Mouse (Mus musculus): ENCODE results near the gene H2-Q7. TPM values are rescaled to one million over a fixed set of nuclear protein-coding genes. Genes with fewer than 3 reads are reported as not detected.
"Not testable (repeated sequence)": the region's sequence is repeated elsewhere in the genome, so short reads cannot be mapped to it uniquely, and the experiment has no call there.

Gene H2-Q7
- polyA plus RNA-seq, 1 experiment from 2014 or later = 6.0 TPM

GRCm38 (mm10) chr17:35423131-35423810 is 15.7 kb upstream of the H2-Q7 start:
- not testable (repeated sequence) for H3K9me3 ChIP-seq; ATAC-seq (ENCODE audit: low FRiP score, low read depth); H3K27ac ChIP-seq (replicated peaks); H3K4me1 ChIP-seq; H3K36me3 ChIP-seq; H3K4me2 ChIP-seq (replicated peaks); H3K4me3 ChIP-seq; H3K9ac ChIP-seq (replicated peaks)
- 77% methylated on average over 3 of the region's 3 CpGs for WGBS
- H3K27me3 ChIP-seq = peaks cover 41% of the 10 kb centered on the region

DNA sequence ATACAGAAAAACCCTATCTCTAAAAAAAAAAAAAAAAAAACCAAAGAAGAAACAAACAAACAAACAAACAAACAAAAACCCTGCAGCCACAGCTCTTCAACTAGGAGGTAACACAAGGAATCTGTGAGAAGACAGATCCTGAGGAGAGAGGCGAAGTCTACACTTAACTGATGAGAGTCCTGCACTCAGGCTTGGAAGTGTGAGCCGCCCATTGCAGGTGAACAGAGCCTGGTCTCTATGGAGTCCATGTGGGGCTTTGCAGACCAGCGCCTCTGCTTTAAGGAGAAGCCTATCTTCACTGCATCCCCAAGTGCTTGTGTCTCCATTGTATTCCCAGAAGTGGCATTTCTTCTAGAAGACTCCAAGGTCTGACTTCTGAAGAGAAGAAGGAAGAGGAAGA is 14.8 kb upstream of the H2-Q7 start:
- H3K36me3 ChIP-seq; H3K9me3 ChIP-seq; H3K4me3 ChIP-seq; H3K27ac ChIP-seq (replicated peaks); H3K9ac ChIP-seq (replicated peaks); H3K4me2 ChIP-seq (replicated peaks); ATAC-seq (ENCODE audit: low FRiP score, low read depth); H3K4me1 ChIP-seq: not testable (repeated sequence)
- peaks cover 42% of the 10 kb centered on the region for H3K27me3 ChIP-seq
- WGBS = 84% methylated on average over 3 of the region's 3 CpGs

DNA sequence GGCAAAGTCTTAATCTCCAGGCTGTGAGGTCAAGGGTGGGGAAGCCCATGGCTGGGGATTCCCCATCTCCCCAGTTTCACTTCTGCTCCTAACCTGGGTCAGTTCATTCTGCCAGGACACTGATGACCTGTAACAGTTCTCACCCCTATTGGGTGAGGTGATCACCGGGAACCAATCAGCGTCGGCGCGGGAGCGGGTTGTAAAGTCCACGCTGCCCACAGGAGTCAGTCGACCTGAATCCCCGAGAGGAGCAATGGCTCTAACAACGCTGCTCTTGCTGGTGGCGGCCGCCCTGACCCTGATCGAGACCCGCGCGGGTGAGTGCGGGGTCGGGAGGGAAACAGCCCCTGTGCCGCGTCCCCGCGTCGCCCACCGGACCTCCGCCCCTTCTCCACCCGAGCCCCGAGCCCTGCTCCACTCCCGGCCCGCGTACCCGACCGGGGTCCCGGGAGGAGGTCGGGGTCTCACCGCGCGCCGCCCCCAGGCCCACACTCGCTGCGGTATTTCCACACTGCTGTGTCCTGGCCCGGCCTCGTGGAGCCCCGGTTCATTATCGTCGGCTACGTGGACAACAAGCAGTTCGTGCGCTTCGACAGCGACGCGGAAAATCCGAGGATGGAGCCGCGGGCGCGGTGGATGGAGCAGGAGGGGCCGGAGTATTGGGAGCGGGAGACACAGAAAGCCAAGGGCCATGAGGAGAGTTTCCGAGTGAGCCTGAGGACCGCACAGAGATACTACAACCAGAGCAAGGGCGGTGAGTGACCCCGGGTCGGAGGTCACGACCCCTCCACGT is 14.1 kb upstream of the H2-Q7 start, which contains the start of gene H2-Q6:
H2-Q6 (plus strand) TSS at position 227 of the 793 bp plus-strand sequence.
- not testable (repeated sequence) for H3K36me3 ChIP-seq; H3K27ac ChIP-seq (replicated peaks); H3K4me1 ChIP-seq; H3K9me3 ChIP-seq
- Histone ChIP-seq H3K4me2 (replicated peaks) (peak within 1 kb of the TSS; percentile 65), H3K4me3 (peak within 1 kb of the TSS; percentile 41), H3K9ac (replicated peaks) (peak within 1 kb of the TSS; percentile 39), H3K27me3 (peaks cover 42% of the 10 kb centered on the region)
- 3% methylated on average over 58 of the region's 66 CpGs for WGBS
- peak; percentile 68 for ATAC-seq (ENCODE audit: low FRiP score, low read depth)

- peak; percentile 44; the same call in 1 of the 2 replicates for ATAC-seq (ENCODE audit: low FRiP score, low read depth)
- Histone ChIP-seq H3K4me3 (peak overlapping the region; percentile 41), H3K4me2 (replicated peaks) (peak overlapping the region; percentile 65), H3K27me3 (peaks cover 42% of the 10 kb centered on the region)
- H3K27ac ChIP-seq (replicated peaks); H3K36me3 ChIP-seq; H3K9me3 ChIP-seq; H3K9ac ChIP-seq (replicated peaks); H3K4me1 ChIP-seq: not testable (repeated sequence)
- WGBS = 12% methylated on average over 28 of the region's 28 CpGs
These were observed 13.5 kb upstream of the H2-Q7 start for GRCm38 (mm10) chr17:35425474-35425873.

DNA sequence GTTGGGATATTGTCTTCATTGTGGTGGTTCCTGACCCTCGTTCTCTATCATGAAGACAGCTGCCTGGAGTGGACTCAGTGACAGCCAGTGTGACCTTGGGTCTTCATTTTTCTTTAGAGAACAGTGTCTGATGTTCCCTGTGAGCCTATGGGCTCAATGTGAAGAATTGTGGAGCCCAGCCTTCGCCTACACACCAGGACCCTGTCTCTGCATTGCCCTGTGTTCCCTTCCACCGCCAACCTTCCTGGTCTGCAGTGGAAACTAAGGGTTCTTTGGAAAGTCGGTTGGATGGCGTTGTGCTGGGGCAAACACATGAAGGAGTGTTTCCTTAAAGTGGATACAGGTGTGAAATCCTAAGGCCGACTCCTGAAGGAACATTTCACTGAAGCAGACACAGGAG is 10.1 kb upstream of the H2-Q7 start:
- not testable (repeated sequence) for ATAC-seq (ENCODE audit: low FRiP score, low read depth); H3K9me3 ChIP-seq; H3K36me3 ChIP-seq; H3K9ac ChIP-seq (replicated peaks); H3K4me1 ChIP-seq; H3K4me2 ChIP-seq (replicated peaks); H3K4me3 ChIP-seq; H3K27ac ChIP-seq (replicated peaks)
- peaks cover 30% of the 10 kb centered on the region for H3K27me3 ChIP-seq
- WGBS = 86% methylated on average over 6 of the region's 6 CpGs

- not testable (repeated sequence) for H3K36me3 ChIP-seq; H3K4me2 ChIP-seq (replicated peaks); H3K4me3 ChIP-seq; H3K27ac ChIP-seq (replicated peaks); H3K9me3 ChIP-seq; ATAC-seq (ENCODE audit: low FRiP score, low read depth); H3K9ac ChIP-seq (replicated peaks); H3K4me1 ChIP-seq
- 85% methylated on average over 6 of the region's 6 CpGs for WGBS
- peaks cover 16% of the 10 kb centered on the region for H3K27me3 ChIP-seq
These were observed 8.3 kb upstream of the H2-Q7 start for GRCm38 (mm10) chr17:35430671-35431070.

DNA sequence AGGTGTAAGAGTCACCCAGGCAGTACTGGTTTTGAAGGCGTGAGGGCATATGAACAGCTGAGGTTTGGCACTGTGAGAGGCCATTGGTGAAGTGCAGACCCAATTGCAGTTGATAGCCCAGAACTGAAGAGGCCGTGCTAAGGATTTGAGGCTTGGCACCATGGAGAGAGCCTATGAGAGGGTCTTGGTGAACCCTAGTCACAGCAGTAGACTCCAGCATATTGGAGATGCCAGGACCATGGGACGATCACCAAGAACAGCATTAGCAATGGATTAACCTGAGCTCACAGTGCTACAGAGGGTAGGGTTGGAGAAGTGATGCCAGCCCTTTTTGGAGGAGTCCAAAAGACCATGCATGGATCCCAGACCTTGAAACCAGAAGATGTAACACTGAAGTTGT is 6.8 kb upstream of the H2-Q7 start:
- not testable (repeated sequence) for H3K9me3 ChIP-seq; ATAC-seq (ENCODE audit: low FRiP score, low read depth); H3K36me3 ChIP-seq; H3K4me2 ChIP-seq (replicated peaks); H3K27me3 ChIP-seq; H3K4me1 ChIP-seq; H3K9ac ChIP-seq (replicated peaks); H3K4me3 ChIP-seq; H3K27ac ChIP-seq (replicated peaks)
- WGBS = 87% methylated on average over 3 of the region's 3 CpGs

DNA sequence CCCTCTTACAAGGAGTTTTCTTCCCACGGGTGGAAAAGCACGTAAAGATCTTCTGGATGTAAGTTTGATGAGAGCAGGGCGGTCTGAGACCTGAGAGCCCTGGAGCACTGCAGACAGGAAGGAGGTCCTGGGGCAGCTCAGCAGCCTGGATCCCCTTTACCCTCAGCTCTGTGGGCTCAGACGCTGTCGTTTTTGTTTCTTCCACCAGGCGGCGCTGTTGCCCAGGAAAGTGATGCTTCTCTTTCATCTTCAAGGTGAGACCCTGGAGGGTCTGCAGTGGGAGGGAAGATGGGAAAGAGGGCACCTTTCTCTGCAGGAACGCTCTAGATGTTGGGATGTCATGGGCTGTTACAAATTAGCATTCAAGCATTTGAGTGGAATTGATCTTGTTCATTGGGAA is 4.1 kb upstream of the H2-Q7 start:
- 9% methylated on average over 8 of the region's 8 CpGs for WGBS
- H3K9ac ChIP-seq (replicated peaks); H3K4me2 ChIP-seq (replicated peaks); ATAC-seq (ENCODE audit: low FRiP score, low read depth); H3K4me1 ChIP-seq; H3K4me3 ChIP-seq; H3K36me3 ChIP-seq; H3K27ac ChIP-seq (replicated peaks); H3K9me3 ChIP-seq: not testable (repeated sequence)
- H3K27me3 ChIP-seq = peaks cover 18% of the 10 kb centered on the region

DNA sequence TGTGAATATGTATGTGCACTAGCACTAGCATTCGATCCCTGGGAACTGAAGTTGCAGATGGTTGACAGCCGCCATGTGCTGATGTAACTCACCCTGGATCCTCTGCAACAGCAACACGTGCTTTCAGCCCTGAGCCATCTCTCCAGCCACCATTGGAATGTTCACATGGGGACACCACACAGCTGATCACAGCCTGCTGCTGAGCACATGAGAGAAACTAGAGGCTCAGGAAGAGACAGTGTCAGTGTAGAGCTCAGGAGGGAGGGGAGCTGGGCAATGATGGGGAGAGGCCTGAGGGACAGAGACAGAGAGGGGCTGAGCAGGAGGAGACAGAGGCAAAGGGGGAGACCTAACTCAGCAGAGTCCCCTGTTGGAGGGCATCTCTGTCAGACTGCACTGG is 3.4 kb upstream of the H2-Q7 start:
- H3K4me1 ChIP-seq; H3K9me3 ChIP-seq; H3K36me3 ChIP-seq; H3K4me3 ChIP-seq; H3K4me2 ChIP-seq (replicated peaks); H3K9ac ChIP-seq (replicated peaks); ATAC-seq (ENCODE audit: low FRiP score, low read depth); H3K27ac ChIP-seq (replicated peaks): not testable (repeated sequence)
- peaks cover 24% of the 10 kb centered on the region for H3K27me3 ChIP-seq
- WGBS = 78% methylated on average over 3 of the region's 3 CpGs

DNA sequence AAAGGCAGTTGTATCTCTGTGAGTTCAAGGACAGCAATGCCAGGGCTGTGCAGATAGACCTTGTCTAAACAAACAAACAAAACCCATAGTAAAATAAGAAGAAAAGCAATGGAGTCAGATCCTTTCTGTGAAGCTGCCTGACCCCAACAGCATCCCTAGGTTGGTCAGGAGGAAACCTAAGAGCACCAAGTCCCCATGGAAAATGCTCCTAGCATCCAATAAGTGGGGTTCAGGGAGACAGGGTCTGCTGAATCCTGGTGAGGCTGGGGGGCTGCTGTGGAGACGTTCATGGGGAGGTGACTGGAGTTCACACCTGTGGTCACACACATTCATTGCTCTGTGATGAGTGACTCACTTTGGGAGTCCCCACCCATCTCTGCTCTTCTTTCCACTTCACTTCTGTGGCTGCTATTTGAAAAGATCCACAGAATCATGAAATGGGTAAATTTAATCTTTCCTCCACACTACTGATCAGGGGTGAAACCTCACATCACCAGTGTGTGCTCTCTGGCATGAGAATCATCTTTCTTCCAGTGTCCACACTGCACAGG is 1.5 kb upstream of the H2-Q7 start:
- H3K4me3 ChIP-seq; ATAC-seq (ENCODE audit: low FRiP score, low read depth); H3K9me3 ChIP-seq; H3K27ac ChIP-seq (replicated peaks); H3K36me3 ChIP-seq; H3K4me1 ChIP-seq; H3K9ac ChIP-seq (replicated peaks); H3K4me2 ChIP-seq (replicated peaks): not testable (repeated sequence)
- H3K27me3 ChIP-seq = peaks cover 24% of the 10 kb centered on the region
- 81% methylated on average over 1 of the region's 1 CpGs for WGBS

DNA sequence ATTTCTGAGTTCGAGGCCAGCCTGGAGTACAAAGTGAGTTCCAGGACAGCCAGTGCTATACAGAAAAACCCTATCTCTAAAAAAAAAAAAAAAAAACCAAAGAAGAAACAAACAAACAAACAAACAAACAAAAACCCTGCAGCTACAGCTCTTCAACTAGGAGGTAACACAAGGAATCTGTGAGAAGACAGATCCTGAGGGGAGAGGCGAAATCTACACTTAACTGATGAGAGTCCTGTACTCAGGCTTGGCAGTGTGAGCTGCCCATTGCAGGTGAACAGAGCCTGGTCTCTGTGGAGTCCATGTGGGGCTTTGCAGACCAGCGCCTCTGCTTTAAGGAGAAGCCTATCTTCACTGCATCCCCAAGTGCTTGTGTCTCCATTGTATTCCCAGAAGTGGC is 560 bp upstream of the H2-Q7 start:
- Histone ChIP-seq H3K4me3 (peak overlapping the region; percentile 50; the same call in 1 of the 2 replicates), H3K27me3 (peaks cover 24% of the 10 kb centered on the region)
- H3K9ac ChIP-seq (replicated peaks); H3K36me3 ChIP-seq; H3K27ac ChIP-seq (replicated peaks); H3K4me2 ChIP-seq (replicated peaks); ATAC-seq (ENCODE audit: low FRiP score, low read depth); H3K9me3 ChIP-seq; H3K4me1 ChIP-seq: not testable (repeated sequence)
- WGBS = 77% methylated on average over 2 of the region's 3 CpGs

DNA sequence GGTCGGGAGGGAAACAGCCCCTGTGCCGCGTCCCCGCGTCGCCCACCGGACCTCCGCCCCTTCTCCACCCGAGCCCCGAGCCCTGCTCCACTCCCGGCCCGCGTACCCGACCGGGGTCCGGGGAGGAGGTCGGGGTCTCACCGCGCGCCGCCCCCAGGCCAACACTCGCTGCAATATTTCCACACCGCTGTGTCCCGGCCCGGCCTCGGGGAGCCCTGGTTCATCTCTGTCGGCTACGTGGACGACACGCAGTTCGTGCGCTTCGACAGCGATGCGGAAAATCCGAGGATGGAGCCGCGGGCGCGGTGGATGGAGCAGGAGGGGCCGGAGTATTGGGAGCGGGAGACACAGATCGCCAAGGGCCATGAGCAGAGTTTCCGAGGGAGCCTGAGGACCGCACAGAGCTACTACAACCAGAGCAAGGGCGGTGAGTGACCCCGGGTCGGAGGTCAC is 366 bp downstream of the H2-Q7 start:
- Histone ChIP-seq H3K4me3 (peak overlapping the region; percentile 50), H3K27me3 (peaks cover 24% of the 10 kb centered on the region), H3K4me2 (replicated peaks) (peak overlapping the region; percentile 83), H3K9ac (replicated peaks) (peak overlapping the region; percentile 59)
- WGBS = 2% methylated on average over 48 of the region's 48 CpGs
- not testable (repeated sequence) for H3K27ac ChIP-seq (replicated peaks); H3K9me3 ChIP-seq; H3K4me1 ChIP-seq; H3K36me3 ChIP-seq
- ATAC-seq (ENCODE audit: low FRiP score, low read depth) = peak; percentile 68
